Mouse (Mus musculus) lung, postnatal 14 days (tissue): ENCODE data around the gene Arhgap27.
A peak's percentile ranks its signal among the peaks of the same experiment; 100 is the strongest.

Experiments
- DNase-seq: peaks from one replicate; pipeline ENCODE4 v3.0.0; 2021

Arhgap27 gene

DNA sequence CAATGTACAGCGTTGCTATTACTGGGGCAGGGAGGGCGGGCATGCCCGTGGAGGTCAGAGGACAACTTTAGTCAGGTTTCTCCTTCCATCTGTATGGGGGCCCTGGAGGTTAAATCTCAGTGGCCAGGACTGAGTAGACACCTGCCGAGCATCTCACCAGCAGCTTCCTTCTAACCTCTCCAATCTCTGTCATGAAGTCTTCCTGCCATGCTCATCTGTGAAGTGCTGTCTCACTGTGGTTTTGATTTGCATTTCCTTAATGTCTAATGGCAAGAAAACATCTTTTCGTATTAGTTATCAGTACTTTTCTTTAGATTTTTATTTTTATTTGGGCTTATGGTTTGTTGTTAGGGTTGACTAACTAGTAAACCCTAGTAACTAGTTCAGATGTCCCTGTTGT, 17.0 kb upstream of the Arhgap27 start:
- DNase-seq = no peak

- no peak for DNase-seq
These were observed 14.8 kb upstream of the Arhgap27 start for GRCm38 (mm10) chr11:103378341-103378740.

DNA sequence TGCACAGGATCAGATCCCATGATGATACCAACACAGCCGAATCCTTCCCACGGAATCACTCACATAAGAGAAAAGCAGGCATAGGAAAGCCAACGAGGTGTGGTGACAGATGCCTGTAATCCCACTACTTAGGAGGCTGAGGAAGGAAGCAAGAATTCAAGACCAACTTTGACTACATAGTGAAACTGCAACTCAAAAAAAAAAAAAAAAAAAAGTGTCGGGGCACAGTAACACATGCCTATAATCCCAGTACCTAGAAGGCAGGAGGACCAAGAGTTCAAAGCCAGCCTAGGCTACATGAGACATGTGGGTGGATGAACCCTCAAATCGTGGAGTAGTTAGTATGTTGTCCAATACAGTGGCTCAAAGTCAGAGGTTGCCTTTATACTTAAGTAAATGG, 12.3 kb upstream of the Arhgap27 start:
- no peak for DNase-seq

DNA sequence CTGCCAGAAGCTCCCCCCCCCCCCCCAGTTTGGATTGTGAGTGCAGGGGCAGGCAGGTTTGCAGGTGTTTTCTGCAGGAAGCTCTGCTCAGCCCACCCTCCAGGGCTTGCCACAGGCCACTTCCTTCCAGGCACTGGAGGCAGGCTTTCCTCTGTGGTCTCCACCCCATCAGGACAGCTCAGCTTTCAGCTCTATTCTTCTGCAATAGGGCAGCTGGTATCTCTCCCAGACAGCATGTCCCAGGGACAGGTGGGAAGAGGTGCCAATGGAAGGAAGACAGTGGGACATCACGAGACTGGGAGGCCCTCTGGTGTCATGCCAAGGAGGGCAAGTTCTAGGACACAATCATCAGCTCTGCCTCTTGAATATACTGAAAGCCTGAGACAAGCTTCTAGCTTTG, 11.8 kb upstream of the Arhgap27 start:
- DNase-seq = peak; percentile 49

DNA sequence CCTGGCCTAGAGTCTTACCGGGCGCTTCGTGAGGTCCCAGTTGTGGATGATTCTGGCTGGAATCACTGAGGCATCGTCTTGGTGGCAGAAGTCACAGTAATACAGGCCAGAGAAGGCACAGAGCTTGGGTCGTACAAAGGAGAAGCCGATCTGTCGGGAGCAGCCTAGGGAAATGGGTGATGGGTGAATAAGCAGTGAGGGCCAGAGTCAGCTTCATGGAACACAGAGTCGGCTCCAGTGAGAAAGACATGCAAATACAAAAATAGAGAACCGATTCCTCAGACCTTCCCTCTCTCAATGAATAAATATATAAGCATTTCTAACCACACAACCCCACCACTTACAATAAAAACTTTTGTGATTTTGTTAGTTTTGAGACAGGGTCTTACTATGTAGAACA, 10.4 kb upstream of the Arhgap27 start:
- DNase-seq = no peak

DNA sequence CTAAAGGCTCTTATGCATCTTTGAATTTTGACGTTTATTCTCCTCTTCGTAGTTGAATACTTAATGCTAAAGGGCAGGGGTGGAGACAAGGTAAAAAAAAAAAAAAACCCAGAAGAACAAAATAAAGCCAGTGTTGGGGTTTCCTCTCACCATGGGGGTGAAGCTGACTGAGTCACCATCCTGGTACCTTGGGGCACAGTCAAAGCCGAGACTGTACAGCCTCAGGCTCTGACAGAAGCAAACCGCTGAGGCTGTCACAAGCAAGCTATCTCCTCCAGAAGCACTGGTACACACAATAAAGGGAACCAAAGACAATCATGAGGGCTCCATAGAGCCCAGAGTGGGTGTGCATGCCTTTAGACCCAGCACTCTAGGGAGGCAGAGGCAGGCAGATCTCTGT, 9.1 kb upstream of the Arhgap27 start:
- DNase-seq = no peak

DNA sequence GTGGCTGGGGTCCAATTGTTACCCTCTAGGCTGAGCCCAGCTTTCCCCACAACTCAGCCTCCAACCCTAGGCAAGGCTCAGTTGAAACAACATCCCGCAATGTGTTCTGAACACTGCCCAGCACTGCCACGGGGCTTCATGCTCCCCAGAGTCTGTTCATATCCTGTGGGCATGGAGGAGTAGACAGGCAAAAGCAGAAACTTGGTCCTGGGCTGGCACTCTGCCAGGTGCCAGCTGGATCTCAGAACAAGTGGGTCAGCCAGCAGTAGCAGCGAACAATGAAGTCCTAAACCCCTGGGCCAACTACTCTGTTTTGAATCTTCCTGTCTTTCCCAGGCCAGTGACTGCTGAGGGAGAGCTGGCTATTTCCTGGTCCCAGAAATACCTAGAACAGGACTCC, 8.6 kb upstream of the Arhgap27 start:
- peak; percentile 54 for DNase-seq

DNA sequence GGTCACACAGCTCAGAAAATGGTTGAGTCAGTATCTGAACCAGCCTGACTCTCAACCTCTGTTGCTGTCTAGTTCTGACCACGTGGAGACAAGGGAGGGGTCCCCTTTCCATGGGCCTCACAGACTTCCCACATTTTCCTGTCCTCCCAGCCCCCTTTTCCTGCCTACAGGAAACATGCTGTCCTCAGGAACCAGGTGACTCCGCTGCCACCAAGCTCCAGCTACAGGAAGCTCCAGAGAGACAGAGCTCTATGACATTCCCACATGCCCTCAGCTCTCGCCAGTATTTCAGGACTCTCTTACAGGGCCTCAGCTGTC, 7.7 kb upstream of the Arhgap27 start:
- no peak for DNase-seq

DNA sequence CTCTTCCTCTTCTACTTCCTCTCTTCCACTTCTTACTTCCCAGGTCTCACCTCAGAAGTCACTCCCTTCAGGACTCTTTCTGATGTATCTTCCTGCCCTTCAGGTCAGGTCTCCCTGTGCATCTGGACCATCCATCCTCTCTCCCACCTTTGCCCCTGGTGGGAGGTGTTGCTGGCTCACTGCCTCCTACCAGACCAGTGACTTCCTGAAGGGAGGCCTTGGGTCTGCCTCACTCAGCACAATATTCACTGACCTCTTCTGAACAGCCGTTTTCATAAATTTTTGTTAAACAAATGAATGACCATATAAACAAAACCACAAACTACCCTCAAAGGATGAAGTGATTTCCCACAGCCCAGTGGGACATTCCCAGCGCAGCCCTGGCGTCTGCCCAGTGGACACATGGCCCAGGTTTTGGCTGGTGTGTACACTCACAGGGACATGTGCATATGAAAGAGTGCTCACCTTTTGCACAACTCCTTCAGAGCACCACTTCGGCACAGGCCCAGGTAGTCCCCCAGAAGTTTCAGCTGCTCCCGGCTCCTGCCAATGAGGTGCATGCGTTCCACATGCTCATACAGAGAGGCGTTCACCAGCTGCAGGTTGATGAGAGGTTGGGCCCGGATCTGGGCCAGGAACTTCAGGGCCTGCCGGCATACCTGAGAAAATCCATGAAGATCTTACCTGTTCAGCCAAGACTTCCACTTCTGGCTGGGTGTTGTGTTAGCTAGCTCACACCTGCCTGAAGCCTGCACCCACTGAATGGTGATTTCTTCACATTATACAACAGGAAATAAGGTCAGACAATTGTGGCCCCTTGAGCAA, 7.1 kb upstream of the Arhgap27 start:
- DNase-seq = no peak

DNA sequence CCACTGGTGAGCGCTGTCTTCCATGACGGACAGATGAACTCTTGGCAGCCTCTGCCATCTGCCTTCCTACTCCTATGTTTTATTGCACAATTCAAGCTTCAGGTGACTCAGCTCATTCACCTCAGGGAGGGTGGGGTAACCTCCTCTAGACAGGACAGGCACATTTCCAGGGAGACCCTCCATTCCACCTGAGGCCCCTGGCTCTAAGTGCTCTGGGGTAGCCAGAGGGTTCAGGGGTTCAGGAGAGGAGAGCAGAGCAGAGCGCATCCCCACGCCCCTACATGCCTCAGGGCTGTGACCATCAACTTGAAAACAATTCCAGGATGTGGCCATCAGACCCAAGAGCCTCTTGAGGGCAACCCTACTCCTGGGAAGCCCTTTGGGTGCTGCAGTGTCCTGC, 2.0 kb upstream of the Arhgap27 start:
- DNase-seq = no peak

- no peak for DNase-seq
These were observed 1.5 kb upstream of the Arhgap27 start for GRCm38 (mm10) chr11:103365022-103365421.

GRCm38 (mm10) chr11:103364335-103364734, 843 bp upstream of the Arhgap27 start:
- DNase-seq = no peak

DNA sequence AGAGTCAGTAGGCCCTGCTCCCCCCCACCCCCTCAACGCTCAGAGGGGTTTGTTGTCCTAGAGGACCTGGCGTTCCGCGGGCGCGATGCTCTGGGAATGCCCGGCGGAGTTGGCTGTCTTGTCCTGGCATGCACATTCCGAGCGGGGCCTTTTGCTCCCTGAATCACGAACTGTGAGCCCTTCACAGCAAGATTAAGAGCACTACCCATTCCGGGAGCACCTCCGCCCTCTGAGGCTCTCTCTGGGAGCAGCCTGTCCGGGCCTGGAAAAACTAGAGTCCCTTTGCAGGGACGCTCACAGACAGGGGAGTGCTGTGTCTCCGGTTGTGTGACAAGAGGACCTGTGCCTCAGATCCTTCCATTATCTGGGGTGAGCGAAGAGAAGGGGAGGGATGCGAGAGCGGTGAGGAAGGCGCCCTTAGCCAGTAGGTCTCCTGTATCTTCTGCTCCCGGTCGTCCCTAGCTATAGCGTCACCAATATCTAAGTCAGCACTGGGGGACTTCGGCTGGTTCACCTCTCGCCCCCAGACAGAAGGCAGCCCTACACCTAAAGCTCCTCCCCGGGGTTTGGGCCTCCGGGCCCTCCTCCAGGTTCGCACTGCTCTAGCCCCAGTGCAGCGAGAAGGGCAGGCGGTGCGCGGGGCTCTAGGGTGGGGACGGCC, 841 bp downstream of the Arhgap27 start:
- peak; percentile 50 for DNase-seq

GRCm38 (mm10) chr11:103362054-103362432, 1.4 kb downstream of the Arhgap27 start:
- peak; percentile 58 for DNase-seq

GRCm38 (mm10) chr11:103361396-103362053, 2.0 kb downstream of the Arhgap27 start:
- peak; percentile 64 for DNase-seq

DNA sequence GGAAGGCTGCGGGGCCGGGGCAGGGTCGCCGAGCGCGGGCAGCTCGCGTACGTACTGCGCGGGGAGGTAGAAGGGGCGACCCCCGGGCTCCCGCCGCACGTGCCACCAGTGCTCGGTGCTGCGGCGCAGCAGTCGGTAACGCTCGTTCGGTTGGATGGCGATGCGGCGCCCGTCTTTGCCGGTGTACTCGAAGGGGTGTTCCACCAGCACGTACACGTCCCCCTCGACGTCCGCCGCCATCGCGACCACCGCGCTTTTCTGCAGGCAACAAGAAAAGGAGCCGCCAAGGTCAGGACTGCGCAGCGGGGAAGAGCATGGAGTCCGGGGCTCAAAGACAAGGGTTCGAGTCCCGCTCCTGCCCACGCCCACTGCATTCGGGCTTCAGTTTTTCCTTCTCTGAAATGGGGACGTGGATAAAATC, 2.8 kb downstream of the Arhgap27 start:
- DNase-seq = peak; percentile 44

DNA sequence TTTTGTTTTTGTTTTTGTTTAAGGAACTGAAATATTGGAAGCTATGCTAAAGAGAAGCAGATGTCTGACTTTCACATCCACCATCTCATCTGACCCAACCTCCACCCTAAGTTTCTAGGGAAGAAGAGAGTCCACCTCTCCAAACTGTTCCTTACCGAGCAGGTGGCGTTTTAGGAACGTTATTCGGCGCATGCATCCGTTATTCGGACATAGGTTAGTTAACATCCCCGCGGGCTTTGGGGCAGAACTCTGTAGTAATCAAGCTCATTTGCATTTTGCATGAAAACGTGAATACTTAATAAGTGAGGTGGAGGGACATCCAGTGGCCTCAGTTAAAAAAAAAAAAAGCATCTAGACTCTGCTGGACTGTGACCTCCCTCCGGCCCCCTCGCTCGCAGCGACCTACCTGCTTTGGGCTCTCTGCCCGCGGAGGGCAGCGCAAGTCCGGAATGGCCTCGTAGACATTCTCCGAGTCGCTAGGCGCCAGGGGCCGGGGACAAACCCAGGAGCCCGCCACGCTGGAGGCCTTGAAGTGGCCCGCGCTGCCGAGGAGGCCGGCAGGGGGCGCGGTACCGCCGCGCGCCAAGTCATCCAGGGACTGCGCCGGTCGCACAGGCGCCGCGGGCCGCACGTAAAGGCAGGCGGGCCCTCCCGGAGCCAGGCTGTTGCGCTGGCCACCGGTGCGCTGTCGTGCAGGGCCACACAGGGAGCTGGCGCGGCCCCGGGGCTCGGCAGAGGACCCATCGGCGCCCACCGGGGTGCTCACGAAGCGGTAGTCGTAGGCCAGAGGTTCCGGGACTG, 3.5 kb downstream of the Arhgap27 start:
- peak; percentile 89 for DNase-seq

- peak; percentile 80 for DNase-seq
These were observed 4.4 kb downstream of the Arhgap27 start for GRCm38 (mm10) chr11:103359122-103359521.

DNA sequence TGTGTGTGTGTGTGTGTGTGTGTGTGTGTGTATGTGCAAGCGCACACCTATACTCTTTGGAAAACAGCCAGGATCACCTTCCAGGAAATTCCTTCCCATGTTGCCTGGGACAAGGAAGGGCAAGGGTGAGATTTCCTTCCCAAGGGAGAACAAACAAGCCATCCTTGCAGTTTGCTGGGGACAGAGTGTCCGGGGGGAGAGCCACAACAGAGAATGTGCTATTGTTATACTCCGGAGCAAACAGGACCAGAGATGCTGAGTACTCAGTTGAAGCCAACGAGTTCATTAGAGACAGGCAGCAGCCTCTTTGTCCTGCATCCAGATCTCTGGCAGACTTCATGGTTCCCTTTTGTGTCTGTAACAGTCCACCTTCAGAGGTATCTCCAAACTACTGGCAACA, 5.2 kb downstream of the Arhgap27 start:
- DNase-seq = no peak

DNA sequence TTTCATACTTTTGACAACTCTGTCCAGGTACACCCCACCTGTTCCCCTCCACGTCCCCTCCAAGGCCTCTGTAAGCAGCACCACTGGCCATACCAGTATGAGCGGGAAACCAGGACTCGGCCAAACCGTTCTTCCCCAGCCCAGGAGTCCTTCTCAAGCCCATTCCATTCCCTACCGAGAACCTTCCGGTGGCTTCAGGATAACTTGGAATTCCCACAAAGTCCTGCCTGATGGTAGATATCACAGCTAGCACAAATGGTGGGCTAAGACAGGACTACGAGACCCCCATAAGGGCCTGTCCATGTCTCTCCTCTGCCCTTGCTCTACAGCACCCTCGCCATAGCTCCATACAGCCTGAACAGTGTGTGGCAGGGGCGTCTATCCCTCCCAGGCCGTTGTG, 5.8 kb downstream of the Arhgap27 start:
- DNase-seq = no peak

- no peak for DNase-seq
These were observed 6.4 kb downstream of the Arhgap27 start for GRCm38 (mm10) chr11:103356938-103357670.

GRCm38 (mm10) chr11:103356032-103356571, 7.4 kb downstream of the Arhgap27 start:
- DNase-seq = no peak
